Mouse (Mus musculus): ENCODE results near the gene Nkain1. TPM values are rescaled to one million over a fixed set of nuclear protein-coding genes. Genes with fewer than 3 reads are reported as not detected.

The Nkain1 gene
- total RNA-seq (2023): 0.86 TPM

GRCm38 (mm10) chr4:130574048-130574413 is at the start of gene Nkain1:
Gene Nkain1, minus strand, starts transcription at chr4:130574173.

Other genes with a start within 250 kb of the Nkain1 start
- gene Zcchc17, start 214.2 kb downstream of the Nkain1 start, total RNA-seq (2023): 25.7 TPM
- gene Snrnp40, start 214.0 kb downstream of the Nkain1 start, total RNA-seq (2023): 67.8 TPM
- gene Pum1, start 89.1 kb upstream of the Nkain1 start, total RNA-seq (2023): 142 TPM
- 5.1 TPM for gene Sdc3, start 218.4 kb upstream of the Nkain1 start, total RNA-seq (2023)